Mouse (Mus musculus): ENCODE data around the gene Fcrl5.

DNA sequence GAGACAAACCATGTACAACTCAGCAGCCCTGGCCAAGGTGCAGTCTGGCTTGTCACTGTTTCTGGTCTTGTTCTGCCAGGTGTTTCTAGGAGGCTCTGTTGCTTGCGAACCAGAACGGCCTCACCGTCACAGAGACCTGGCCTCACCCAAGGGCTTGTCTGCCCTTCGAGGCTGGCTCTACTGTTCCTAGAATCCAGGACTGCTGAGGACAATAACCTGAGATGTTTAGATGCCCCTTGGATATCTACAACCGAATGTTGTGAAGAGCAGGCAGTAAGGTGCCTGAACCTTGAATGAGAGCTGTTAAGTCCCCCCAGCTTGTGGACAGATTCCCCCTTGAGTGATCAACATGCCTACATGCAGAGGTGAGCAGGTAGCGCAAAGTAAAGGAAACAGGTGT, 67.2 kb downstream of the Fcrl5 start:
- no peak for TF ChIP-seq TAL1 (conservative IDR thresholded peaks at IDR 0.05; ENCODE audit: low read depth, low read length)
- TF ChIP-seq CTCF (IDR thresholded peaks at IDR 0.05; ENCODE audit: low read depth, low read length) = no peak
- TF ChIP-seq GATA1 (IDR thresholded peaks at IDR 0.05; ENCODE audit: borderline replicate concordance, low read length) = no peak
- TF ChIP-seq GATA2 (IDR thresholded peaks at IDR 0.05; ENCODE audit: borderline replicate concordance, low read depth, low read length) = no peak
